Mouse (Mus musculus): ENCODE measurements around the gene Rplp1. TPM values are rescaled to one million over a fixed set of nuclear protein-coding genes. Genes with fewer than 3 reads are reported as not detected.

Gene Rplp1
- polyA plus RNA-seq, 1 experiment from 2014 or later, result 859 TPM

DNA sequence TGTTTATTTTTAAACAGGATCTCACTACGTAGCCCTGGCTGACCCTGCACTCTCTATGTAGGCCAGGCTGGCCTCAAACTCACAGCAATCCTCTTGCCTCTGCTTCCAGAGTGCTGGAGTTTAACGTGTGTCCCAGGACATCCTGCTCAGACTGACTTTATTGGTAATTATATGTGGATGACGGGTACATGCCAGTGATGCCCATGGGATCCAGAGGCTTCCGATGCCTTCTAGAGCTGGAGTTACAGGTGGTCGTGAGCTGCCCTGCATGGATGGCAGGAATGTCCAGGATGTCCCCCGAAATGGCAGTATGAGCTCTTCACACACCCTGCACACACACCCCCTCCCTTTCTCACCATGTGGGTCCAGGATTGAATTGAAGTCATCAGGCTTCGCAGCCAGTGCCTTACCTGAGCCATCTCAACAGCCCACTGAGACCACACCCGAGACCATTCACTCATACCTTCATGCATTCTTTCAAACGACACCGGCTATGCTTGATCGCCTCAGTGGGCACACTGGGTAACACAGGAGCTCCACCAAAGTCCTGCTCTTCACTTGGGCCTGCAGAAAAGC is 5.4 kb downstream of the Rplp1 start:
- no peaks in the 10 kb centered on the region for H3K27me3 ChIP-seq
- no peak overlapping the region for H3K27ac ChIP-seq (replicated peaks)
- peaks cover 17% of the 10 kb centered on the region for H3K36me3 ChIP-seq
- H3K9me3 ChIP-seq, result no peaks in the 10 kb centered on the region
- no peak overlapping the region for H3K4me3 ChIP-seq
- WGBS, result 91% methylated on average over 11 of the region's 11 CpGs
- peaks cover 19% of the 10 kb centered on the region for H3K4me1 ChIP-seq
- H3K4me2 ChIP-seq (replicated peaks), result no peak overlapping the region
- ATAC-seq (replicated peaks), result no peak
- no peak overlapping the region for H3K9ac ChIP-seq (replicated peaks)

- no peak overlapping the region for H3K9ac ChIP-seq (replicated peaks)
- WGBS, result 82% methylated on average over 3 of the region's 3 CpGs
These were observed 6.0 kb downstream of the Rplp1 start for GRCm38 (mm10) chr9:61908341-61908740.

DNA sequence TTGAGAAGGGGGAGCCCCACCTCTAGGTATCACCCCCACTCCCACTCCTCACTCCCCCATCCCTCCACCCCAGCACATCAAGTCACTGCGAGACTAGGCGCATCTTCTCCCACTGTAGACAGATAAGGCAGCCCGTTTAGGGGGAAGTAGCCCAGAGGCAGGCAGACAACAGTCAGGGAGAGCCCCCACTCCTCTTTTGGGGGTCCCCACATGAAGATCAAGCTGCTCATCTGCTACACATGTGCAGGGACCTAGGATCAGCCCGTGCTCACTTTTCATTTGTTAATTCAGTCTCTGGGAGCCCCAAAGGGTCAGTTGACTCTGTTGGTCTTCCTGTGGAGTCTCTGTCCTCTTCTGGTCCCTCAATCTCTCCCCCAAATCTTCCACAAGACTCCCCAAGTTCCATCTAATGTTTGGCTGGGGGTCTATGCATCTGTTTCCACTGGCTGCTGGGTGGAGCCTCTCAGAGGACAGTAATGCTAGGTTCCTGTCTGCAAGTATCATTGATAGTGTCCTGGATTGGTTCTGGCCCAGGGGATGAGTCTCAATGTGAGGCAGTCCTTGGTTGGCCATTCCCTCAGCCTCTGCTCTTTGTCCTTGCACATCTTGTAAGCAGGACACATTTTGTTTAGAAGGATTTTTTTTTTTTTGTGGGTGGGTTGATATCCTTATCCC is 6.6 kb downstream of the Rplp1 start:
- Histone ChIP-seq H3K4me2 (replicated peaks) (no peak overlapping the region), H3K9me3 (no peaks in the 10 kb centered on the region), H3K36me3 (peaks cover 15% of the 10 kb centered on the region), H3K27me3 (no peaks in the 10 kb centered on the region), H3K4me1 (peaks cover 9% of the 10 kb centered on the region), H3K9ac (replicated peaks) (no peak overlapping the region), H3K27ac (replicated peaks) (no peak overlapping the region), H3K4me3 (no peak overlapping the region)
- ATAC-seq (replicated peaks), result no peak
- 91% methylated on average over 4 of the region's 4 CpGs for WGBS

More at GRCm38 (mm10) chr9:61908341-61908740, 6.0 kb downstream of the Rplp1 start:
- H3K36me3 ChIP-seq, result peaks cover 17% of the 10 kb centered on the region
- H3K4me3 ChIP-seq, result no peak overlapping the region
- no peaks in the 10 kb centered on the region for H3K27me3 ChIP-seq
- no peak overlapping the region for H3K27ac ChIP-seq (replicated peaks)
- H3K4me2 ChIP-seq (replicated peaks), result no peak overlapping the region
- peaks cover 15% of the 10 kb centered on the region for H3K4me1 ChIP-seq
- no peaks in the 10 kb centered on the region for H3K9me3 ChIP-seq
- no peak for ATAC-seq (replicated peaks)

DNA sequence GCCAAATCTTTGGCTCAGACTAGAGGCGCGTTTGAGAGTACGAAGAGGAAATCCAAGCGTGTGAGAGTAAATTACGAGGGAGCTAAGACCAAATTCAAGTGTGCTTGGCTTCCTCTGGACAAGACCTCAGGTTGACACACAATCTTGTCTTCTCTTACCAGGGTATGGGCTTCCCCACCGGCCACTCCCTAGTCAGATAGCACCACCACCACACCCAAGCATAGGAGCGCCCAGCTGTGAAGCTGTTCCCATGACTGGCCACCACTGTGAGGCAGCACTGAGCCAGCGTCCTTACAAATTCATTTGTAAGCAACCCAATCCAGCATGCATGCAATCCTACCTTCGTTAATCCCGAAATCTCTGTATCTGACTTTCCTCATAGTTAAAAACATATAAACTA is 7.4 kb downstream of the Rplp1 start:
- Histone ChIP-seq H3K27ac (replicated peaks) (no peak overlapping the region), H3K4me1 (peaks cover 9% of the 10 kb centered on the region), H3K36me3 (peaks cover 6% of the 10 kb centered on the region), H3K4me2 (replicated peaks) (no peak overlapping the region), H3K9ac (replicated peaks) (no peak overlapping the region), H3K27me3 (no peaks in the 10 kb centered on the region), H3K4me3 (no peak overlapping the region), H3K9me3 (no peaks in the 10 kb centered on the region)
- 64% methylated on average over 10 of the region's 10 CpGs for WGBS
- no peak for ATAC-seq (replicated peaks)

GRCm38 (mm10) chr9:61905576-61905975 is 8.8 kb downstream of the Rplp1 start:
- Histone ChIP-seq H3K9ac (replicated peaks) (no peak overlapping the region), H3K36me3 (no peaks in the 10 kb centered on the region), H3K27me3 (peaks cover under 1% of the 10 kb centered on the region; the same call in 1 of the 2 replicates), H3K4me3 (no peak overlapping the region), H3K4me2 (replicated peaks) (no peak overlapping the region), H3K9me3 (no peaks in the 10 kb centered on the region), H3K27ac (replicated peaks) (no peak overlapping the region), H3K4me1 (peaks cover 7% of the 10 kb centered on the region)
- ATAC-seq (replicated peaks), result no peak
- 68% methylated on average over 5 of the region's 5 CpGs for WGBS

DNA sequence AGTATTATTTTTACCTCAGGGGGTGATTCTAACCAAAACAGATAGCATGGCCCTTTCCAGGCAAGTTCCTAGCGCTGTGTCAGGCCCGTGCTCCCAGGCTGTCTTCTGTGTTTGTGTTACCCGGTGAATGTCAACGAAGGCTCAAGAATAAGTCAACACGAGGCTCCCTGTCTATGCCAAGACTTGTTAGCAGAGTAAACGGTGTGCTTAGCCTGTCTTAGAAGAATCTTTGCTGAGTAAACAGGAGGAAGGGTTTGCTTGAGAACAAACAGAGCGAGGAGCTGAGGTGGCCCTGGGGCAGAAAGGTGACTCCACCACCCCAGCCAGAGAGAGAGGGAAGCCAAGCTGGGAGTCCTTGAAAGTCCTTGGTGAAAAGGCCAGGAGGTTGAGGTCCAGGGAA is 10.1 kb downstream of the Rplp1 start:
- Histone ChIP-seq H3K27me3 (peaks cover 3% of the 10 kb centered on the region; the same call in 1 of the 2 replicates), H3K27ac (replicated peaks) (no peak overlapping the region), H3K36me3 (no peaks in the 10 kb centered on the region), H3K4me3 (no peak overlapping the region), H3K9ac (replicated peaks) (no peak overlapping the region), H3K4me2 (replicated peaks) (no peak overlapping the region), H3K9me3 (no peaks in the 10 kb centered on the region), H3K4me1 (peaks cover 12% of the 10 kb centered on the region)
- ATAC-seq (replicated peaks), result no peak
- WGBS, result 71% methylated on average over 7 of the region's 7 CpGs

GRCm38 (mm10) chr9:61902445-61902844 is 11.9 kb downstream of the Rplp1 start:
- Histone ChIP-seq H3K9ac (replicated peaks) (no peak overlapping the region), H3K9me3 (no peaks in the 10 kb centered on the region), H3K4me3 (no peak overlapping the region), H3K4me1 (peaks cover 22% of the 10 kb centered on the region), H3K4me2 (replicated peaks) (no peak overlapping the region), H3K27ac (replicated peaks) (no peak overlapping the region), H3K36me3 (no peaks in the 10 kb centered on the region), H3K27me3 (peaks cover 3% of the 10 kb centered on the region; the same call in 1 of the 2 replicates)
- 39% methylated on average over 9 of the region's 9 CpGs for WGBS
- no peak; the same call in 1 of the 2 replicates for ATAC-seq (replicated peaks)

- Histone ChIP-seq H3K36me3 (no peaks in the 10 kb centered on the region), H3K4me3 (no peak overlapping the region), H3K27ac (replicated peaks) (no peak overlapping the region), H3K4me2 (replicated peaks) (no peak overlapping the region), H3K9me3 (no peaks in the 10 kb centered on the region), H3K9ac (replicated peaks) (no peak overlapping the region), H3K27me3 (peaks cover 3% of the 10 kb centered on the region; the same call in 1 of the 2 replicates), H3K4me1 (peaks cover 22% of the 10 kb centered on the region)
- WGBS, result 73% methylated on average over 4 of the region's 4 CpGs
- ATAC-seq (replicated peaks), result no peak
These were observed 12.8 kb downstream of the Rplp1 start for GRCm38 (mm10) chr9:61901574-61901973.

- WGBS, result 6% methylated on average over 16 of the region's 16 CpGs
- peak; percentile 72 for ATAC-seq (replicated peaks)
- no peaks in the 10 kb centered on the region for H3K36me3 ChIP-seq
- peak overlapping the region; percentile 36 for H3K4me2 ChIP-seq (replicated peaks)
- peaks cover 3% of the 10 kb centered on the region; the same call in 1 of the 2 replicates for H3K27me3 ChIP-seq
- no peak overlapping the region for H3K9ac ChIP-seq (replicated peaks)
- H3K27ac ChIP-seq (replicated peaks), result no peak overlapping the region
- H3K4me3 ChIP-seq, result no peak overlapping the region
- H3K4me1 ChIP-seq, result peaks cover 22% of the 10 kb centered on the region
- no peaks in the 10 kb centered on the region for H3K9me3 ChIP-seq
These were observed 14.5 kb downstream of the Rplp1 start for GRCm38 (mm10) chr9:61899804-61900203.

- Histone ChIP-seq H3K27me3 (peaks cover 3% of the 10 kb centered on the region; the same call in 1 of the 2 replicates), H3K36me3 (no peaks in the 10 kb centered on the region), H3K9ac (replicated peaks) (no peak overlapping the region), H3K4me1 (peaks cover 22% of the 10 kb centered on the region), H3K9me3 (no peaks in the 10 kb centered on the region), H3K27ac (replicated peaks) (no peak overlapping the region), H3K4me2 (replicated peaks) (no peak overlapping the region), H3K4me3 (no peak overlapping the region)
- 0% methylated on average over 7 of the region's 8 CpGs for WGBS
- ATAC-seq (replicated peaks), result peak; percentile 46
These were observed 15.9 kb downstream of the Rplp1 start for GRCm38 (mm10) chr9:61898401-61898800.

DNA sequence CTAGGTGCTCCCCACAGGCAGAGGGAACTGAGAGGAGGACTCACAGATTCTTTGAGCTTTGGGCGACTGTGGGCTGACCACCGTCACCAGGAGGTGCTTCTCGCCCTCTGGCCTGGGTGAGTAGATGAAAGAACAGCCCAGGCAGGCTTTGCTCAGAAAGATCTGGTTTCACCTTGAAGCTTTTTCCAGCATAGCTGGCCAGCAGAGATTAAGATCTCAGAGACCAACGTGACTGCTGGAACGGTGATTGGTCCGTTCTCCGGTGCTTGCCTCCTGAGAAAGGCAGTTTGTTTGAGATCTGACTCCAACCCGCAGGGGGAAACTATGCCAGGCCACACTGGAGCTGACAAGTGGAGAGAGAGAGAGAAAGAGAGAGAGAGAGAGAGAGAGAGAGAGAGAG is 19.3 kb downstream of the Rplp1 start:
- Histone ChIP-seq H3K9me3 (no peaks in the 10 kb centered on the region), H3K36me3 (no peaks in the 10 kb centered on the region), H3K4me1 (peaks cover 15% of the 10 kb centered on the region), H3K9ac (replicated peaks) (no peak overlapping the region), H3K4me3 (no peak overlapping the region), H3K4me2 (replicated peaks) (no peak overlapping the region), H3K27ac (replicated peaks) (no peak overlapping the region), H3K27me3 (no peaks in the 10 kb centered on the region; the same call in 1 of the 2 replicates)
- WGBS, result 86% methylated on average over 8 of the region's 8 CpGs
- ATAC-seq (replicated peaks), result no peak

DNA sequence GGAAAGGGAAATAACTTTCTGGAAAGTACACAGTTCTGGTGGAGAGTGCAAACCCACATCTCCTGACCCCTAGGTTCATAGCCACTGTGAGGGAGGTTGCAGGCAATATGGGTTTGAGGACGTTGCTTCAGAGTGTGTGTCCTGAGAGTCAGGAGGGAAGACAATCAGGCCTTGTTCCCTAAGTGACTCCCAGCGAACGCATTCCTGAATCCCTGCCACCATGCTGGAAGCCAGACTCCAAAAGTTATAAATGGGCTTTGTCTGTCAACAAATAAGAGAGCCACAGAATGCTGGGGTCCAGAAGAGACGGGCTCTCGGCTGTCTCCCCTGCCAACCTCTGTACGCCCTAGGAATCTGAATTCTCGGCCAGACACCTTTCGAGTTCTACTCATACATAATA is 24.5 kb downstream of the Rplp1 start:
- no peak for ATAC-seq (replicated peaks)
- no peak overlapping the region for H3K27ac ChIP-seq (replicated peaks)
- H3K4me3 ChIP-seq, result no peak overlapping the region

More for the DNA sequence above, 24.5 kb downstream of the Rplp1 start:
- Histone ChIP-seq H3K9me3 (no peaks in the 10 kb centered on the region), H3K4me1 (peaks cover 17% of the 10 kb centered on the region), H3K9ac (replicated peaks) (no peak overlapping the region), H3K4me2 (replicated peaks) (no peak overlapping the region), H3K27me3 (no peaks in the 10 kb centered on the region), H3K36me3 (no peaks in the 10 kb centered on the region)
- WGBS, result 23% methylated on average over 8 of the region's 8 CpGs
